Mouse (Mus musculus) neural tube, embryonic 10.5 days (tissue): ENCODE data around the gene Syt16.

Source experiments
- DNase-seq: peaks from one replicate; pipeline ENCODE4 v3.0.0-alpha.2; 2017; ENCODE audit warnings: low spot score; ENCODE audit errors: extremely low spot score

Gene Syt16

DNA sequence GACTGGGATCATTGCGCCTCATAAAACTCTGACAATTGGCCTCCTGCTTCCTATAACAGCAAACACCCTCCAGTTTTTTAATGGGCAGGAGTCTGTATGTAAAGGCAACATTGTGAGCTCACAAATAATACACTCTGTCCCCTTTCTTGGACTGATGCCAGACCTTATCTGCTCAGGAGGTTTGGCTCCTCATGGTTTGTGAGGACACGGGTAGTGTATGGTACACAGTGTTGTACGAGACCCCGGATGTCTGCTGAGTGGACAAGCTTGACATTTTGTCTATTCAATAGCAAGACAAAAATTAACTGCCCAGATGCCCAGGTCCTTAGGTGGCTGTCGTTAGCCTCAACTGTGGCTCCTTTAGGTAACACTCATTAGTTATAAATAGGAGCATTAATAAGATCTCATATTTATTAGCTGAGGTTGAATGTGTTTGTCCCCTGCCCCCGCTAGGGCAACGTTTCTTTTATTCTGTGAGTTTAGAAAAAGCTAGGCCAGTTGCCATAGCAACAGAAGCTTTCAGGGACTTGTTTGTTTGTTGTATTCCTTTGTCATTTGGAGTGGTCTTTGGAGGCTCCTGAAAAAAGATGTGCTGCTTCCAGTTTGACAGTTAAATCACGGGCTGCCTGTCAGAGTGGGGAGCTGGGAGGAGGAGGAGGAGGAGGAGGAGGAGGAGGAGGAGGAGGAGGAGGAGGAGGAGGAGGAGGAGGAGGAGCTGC is 101.3 kb downstream of the Syt16 start:
- DNase-seq: no peak

DNA sequence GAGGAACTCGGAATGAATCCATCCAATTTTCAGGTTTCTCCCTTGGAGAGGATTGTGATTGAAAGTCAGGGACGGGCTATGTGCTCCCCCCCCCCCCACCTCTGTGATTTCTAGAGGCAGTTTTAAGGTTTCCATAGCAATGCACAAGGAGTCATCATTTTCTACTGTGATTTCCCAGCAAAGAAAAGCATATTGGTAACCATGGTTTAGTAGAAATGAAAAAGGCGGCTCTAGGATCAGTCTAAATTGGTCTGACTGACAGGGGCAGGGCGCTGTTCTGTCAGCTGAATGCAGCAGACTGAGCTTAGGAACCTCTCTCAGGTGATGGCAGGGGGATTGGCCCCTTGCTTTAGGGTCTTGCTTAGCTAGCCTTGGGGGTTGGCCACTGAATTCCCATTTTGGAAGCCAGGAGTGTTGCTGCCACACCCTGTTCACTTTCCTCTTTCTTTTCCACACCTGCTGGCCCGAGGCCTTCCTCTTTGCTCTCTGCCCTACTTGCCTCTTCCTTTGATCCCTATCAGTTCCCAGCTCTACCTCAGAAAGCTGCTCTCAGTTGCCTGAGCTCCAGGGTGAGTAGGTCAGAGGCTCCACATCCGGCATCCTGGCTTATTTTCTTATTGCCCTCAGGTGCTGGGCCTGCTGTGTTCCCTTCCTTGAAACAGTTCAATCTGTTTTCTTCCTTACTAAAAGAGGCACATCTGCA is 108.5 kb downstream of the Syt16 start:
- no peak for DNase-seq

DNA sequence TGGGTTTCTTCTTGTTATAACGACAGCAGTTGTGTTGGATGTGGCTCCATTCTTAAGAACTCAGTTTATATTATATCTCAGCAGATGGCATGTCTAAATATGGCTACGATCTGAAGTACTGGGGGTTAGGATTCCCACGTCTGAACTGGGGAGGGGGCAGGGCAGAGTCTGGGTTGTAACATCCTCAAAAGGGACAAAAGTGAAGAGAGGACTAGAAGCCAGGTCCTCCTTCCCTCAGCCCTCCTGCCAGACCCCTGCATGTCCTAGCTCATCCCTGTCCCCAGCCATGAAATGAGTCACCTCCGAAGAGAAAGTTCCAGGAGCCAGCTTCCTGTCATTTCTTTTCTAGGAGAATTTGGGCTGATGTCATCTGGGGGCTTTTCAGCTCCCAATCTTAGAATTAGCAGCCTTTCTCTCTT is 111.2 kb downstream of the Syt16 start:
- DNase-seq: no peak

DNA sequence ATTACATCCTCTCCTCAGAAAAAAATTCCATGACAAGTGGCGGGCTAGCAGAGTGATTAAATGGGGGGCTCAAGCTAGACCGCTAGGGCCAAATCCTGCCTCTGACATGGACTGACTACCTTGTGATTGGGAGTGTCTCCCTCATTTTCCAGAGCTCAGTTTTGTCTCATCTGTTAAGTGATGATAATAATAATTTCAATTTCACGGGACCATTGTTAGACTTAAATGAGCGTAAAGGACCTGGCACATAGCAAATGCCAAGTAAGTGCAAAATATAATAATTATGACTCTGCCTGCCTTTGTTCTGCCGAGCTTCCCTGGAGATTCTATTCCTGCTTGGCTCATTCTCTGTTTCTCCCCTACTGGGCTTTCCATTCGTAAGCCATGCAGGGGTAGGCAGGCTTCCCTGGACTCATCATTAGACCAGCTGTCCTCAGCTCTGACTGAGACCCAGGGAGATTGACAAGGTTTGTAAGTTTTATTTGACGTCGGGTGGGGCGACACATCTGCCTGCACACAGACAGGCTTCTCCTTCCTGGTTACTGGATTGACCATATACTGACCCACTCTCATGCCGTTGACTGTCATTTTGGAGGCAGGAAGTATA is 112.1 kb downstream of the Syt16 start:
- no peak for DNase-seq

DNA sequence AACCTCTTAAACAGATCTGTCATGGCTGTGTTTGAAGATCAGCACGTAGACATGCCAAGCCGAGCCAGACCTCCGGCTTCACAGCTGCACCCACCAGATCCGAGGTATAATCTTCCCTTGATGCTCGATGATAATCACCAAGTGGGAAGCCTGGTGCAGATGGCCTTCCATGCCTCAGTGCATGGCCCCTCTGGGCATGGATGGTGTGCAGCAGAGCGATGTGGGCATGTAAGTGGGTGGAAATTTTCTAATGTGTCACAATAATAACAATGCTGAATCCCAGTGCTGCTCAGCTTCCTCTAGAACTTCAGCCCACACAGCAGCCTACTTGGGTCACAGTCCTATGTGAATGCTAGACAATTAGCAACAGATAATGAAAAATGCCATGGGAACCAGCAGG is 119.4 kb downstream of the Syt16 start:
- no peak for DNase-seq

DNA sequence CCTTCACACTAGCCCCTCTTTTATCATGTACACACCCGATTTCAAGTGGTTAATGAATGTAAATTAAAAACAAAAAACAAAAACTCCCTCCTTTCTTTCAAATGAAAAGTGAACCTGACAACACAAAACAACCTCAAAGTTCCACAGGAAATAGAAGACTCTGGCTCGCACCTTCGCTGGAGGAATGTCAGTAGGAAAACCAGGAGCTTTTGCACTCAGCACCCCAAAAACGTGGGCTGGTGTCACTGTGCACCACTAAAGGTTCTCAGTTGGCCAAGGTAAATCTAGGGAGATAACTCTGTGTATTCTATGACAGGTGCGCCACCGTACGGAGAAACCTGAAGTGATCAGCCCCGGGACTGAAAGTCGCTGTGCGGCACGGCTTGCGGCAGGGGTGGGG is 128.3 kb downstream of the Syt16 start:
- DNase-seq: no peak

DNA sequence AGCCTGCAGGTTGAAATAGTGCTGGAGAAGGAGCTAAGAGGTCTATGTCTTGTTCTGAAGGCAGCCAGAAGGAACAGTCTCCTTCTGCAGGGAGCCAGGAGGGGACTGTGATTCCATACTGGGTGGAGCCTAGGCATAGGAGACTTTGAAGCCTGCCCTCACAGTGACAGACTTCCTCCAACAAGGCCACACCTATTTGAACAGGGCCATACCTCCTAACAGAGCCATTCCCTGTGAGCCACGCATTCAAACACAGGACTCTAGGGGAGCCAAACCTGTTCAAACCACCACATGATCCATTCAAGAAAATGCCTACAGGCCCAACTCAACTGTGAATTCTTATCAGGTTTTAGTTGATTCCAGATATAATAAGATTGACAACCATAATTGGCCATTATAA is 130.8 kb downstream of the Syt16 start:
- DNase-seq: no peak

DNA sequence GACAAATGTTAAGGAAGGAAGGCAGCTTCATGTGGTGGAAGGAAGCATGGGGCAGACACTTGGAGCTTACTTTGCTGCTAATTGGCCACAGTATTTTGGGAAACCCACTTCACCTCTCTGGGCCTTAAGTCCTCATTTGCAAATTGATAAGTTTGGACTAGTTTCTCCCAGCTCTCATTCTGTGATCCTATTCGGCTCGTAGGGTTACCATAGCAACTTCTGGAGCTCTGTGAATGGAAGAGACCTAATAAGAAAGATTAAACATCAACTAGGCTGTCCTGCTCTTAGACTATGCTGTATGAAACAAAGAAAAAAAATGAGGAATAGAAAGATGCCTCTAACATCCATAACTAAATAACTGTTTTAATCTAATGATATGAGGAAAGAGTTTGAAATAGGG is 134.3 kb downstream of the Syt16 start:
- DNase-seq: no peak

DNA sequence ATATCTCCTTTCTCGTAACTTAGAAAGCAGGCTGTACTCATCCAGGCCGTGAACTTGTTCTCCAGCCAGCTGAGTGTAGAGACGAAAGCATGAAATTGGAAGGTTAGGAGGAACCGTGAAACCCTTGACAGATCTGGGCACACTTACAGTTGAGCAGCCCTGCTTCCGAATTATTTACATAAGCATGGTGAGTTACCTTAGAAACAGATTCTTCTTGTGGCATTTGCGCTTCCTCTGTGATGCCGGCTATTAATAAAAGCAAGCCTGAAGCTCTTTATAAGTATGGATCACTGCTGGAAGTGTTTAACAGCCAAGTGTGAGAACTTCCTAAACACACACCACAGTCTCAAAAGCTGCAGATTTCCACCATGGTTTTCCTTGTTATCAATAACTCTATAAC is 144.7 kb downstream of the Syt16 start:
- no peak for DNase-seq

DNA sequence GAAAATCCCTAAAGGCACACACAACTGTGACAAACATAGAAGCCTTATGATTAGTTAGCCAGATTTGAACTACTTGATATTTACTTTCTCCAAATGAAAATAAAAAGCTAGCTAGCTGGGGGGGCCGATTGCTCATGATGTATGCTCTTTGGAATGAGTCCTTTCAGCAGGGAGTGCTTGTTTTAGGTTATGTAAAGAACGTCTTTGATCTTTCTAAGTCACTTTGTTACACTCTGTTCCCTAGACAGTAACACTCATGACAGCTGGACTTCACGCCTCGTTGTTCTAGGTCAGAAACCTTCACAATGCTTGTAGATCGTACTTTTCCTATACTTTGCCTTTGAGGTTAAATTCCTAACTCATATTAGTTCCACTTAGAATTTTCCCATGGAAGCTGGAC is 146.9 kb downstream of the Syt16 start:
- no peak for DNase-seq

DNA sequence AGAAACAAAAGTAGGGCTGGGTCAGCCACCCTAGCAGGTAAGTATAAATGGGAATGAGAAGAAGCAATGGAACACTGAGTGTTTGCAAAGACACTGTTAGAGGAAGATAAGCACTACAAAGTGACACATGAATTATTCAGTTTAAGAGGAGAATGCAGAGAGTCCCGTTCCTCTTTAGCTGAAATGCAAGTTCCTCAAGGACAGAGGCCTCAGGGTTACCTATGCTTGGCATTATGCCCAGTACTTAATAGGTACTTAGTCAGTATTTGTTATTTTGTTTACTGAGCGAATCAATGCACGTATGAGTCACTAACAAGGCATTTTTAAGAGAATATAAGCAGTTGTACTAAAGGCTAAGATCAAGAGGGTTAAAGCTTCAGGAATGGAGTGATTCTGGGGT is 163.3 kb downstream of the Syt16 start:
- no peak for DNase-seq

DNA sequence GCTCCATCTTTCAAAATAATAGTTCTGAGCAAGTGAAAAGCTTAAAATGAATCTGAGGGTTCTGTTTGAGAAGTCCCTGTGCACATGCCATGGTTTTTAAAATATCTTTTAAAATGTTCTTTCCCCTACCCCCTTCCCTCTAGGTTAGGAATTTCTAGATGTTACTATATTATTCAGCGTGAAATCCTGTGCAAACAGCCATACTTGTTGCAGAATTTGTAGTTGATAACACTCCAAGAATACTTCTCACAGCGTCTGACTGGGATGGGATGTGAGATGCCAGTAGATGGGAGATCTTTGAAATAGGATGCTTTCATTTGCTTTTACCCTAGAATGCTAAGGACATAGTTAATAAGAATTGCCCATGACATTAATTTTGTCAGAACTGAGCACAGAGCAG is 165.6 kb downstream of the Syt16 start:
- DNase-seq: no peak

DNA sequence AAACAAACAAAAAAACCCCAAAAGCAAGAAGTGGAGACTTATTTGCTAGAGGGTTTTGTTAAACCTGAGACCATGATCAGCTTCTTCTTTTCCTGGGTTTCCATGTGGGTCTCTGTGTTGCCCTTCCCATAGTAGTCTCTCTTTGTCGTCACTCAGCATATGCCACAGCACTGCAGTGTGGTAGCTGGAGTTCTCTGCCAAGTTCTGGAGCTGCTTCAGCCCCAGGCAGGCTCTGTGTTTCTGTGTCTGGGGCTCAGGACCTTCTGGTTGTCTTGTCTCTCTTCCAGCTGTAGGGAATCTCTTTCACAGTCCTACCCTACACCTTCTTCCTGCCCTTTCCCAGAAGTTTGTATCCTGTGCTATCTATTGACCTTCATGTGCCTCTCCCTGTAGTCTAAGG is 173.8 kb downstream of the Syt16 start:
- DNase-seq: no peak

DNA sequence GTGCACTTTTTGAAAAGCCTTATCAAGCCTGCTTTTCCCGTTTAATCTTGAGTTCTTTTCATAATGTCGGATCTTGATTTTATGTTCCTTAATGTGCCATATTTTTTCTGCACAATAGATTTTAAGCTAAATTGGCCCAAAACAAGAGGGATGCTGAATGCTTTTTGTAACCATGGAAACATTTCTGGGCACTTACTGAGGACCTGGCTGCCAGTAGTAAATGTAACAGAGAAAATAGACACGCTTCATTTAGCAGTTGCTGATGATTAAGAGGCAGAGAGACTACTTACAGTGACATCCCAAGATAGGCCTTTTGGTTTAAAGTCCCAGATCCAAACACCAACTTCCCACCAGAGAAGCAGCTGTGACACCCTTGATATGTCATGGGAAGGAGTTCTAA is 176.4 kb downstream of the Syt16 start:
- DNase-seq: no peak

DNA sequence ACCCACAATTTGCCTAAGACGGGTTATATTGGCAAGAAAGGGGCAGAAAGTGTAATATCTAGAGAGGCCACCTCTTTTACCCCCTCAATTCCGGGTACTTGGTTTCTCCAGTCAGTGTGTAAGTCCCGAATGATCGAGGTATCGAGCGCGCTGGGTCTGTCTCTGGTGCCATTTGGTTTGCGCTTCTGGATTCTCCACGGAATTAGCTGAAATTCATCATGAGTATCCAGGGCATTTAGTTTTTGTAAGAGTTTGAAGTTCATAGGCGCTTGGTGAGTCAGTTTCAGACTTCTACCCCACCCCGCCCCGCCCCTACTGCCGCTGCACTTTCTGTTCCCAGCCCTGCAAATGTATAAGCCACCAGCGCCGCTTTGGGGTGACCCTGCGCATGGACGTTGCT is 187.1 kb downstream of the Syt16 start:
- no peak for DNase-seq

DNA sequence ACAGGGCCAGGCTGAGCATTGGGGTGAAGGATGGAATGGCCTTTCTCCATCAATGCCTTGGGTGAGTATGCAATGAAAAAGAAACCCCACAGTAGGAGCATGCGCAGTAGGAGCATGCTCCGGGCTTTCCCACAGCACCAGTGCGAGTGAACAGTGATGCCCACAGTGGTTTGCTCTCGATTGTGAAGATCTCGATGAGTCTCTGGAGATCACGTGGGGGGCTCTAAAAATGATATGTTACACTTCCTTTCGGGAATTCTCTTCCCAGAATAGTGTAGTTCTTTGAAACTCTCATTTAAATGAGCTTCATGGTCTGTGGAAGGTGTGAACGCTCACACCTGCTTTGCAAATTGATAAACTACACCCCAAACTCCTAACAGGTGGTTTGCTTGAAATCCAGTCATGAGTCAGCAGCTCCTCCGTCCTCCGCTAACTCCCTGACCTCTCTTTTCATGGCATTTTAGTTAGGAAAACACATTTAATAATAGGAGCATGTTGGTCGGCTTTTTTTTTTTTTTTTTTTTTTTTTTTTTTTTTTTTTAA is 190.9 kb downstream of the Syt16 start:
- DNase-seq: no peak

DNA sequence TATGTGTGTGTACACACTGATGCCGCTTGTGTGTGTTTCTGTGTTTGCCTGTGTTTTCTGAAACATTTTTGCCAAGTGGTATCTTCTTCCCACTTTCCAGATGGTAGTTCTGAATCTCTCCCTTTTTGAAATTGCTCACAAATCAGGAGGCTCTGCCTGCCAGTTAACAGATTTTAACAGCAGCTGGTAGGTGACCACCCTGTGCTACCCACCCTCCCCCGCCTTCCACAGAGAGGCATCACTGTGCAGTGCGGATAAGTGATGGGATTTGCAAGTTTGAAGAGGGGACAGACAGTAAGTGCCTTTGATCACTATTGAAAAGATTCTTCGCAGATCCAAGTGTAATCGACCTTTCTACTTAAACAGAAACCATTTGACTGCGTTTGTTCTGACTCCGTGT is 191.4 kb downstream of the Syt16 start:
- DNase-seq: no peak

DNA sequence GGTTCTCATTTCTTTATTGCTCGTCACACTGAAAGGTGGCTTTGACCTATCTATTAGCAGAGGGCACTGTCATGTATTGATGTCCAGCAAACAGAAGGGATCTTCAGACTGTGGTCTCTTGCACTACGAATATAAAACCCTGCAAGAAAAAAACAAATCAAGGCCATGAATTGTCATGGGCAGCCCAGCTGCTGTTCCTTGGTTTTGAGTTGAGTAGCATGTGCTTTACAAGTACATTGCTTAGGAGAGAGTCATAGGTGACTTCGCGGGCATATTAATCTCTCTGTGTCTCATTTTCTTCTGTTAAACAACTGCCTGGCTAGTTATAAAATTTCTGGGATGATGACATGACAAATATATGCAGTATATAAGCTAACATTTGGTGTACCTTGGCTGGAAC is 192.4 kb downstream of the Syt16 start:
- DNase-seq: no peak

DNA sequence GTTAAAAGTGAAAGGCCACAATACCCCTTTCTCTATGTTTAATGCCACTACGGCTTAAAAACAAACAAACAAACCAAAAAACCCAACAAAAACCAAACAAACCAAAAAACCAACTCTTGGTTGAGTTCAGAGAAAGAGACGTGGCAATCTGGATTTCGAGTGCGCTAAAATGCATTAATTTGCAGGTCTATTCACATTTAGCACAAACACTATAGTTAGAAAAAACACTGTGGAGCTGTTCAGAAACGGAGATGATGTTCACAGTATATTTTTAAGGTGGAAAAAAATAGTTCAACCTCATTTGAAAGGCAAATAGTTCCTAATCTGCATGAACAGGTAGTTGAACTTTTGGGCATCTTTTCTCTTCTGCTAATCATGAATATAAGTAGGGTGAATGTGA is 192.8 kb downstream of the Syt16 start:
- DNase-seq: no peak

DNA sequence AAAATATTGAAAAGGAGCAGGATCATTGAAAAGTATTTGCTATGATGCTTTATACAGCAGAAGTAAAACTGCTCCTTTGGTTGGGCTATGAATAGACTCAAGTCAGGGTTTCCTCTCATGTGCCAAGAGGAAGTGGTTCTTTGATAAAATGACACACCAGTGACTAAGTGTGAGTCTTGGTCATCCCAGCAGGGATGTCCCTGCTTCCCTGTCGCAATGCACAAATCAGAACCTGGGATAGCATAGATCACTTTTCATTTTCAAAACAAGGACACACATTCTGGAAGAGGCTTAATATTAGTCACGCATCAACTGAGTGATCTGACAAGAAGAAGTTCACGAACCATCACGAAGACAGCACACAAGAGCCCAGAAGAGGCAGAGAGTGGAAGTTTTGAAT is 195.1 kb downstream of the Syt16 start:
- no peak for DNase-seq

DNA sequence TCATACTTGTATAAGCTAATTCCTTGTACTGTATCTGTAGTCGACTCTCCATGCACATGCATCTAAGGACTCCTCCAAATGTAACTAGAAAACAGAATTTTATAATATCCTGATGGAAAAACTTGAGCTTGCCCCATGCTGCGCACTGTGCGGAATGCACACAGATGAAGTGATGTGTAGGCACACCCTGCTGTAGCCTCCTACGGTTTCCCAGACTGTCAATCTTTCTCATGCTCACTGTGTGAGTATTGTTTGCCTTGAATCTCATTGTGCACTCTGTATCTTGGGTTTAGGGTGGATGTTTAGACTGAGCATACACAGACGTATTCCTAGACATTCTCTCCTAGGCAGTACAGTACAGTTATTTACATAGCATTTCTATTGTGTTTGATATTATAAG is 203.9 kb downstream of the Syt16 start:
- DNase-seq: no peak

DNA sequence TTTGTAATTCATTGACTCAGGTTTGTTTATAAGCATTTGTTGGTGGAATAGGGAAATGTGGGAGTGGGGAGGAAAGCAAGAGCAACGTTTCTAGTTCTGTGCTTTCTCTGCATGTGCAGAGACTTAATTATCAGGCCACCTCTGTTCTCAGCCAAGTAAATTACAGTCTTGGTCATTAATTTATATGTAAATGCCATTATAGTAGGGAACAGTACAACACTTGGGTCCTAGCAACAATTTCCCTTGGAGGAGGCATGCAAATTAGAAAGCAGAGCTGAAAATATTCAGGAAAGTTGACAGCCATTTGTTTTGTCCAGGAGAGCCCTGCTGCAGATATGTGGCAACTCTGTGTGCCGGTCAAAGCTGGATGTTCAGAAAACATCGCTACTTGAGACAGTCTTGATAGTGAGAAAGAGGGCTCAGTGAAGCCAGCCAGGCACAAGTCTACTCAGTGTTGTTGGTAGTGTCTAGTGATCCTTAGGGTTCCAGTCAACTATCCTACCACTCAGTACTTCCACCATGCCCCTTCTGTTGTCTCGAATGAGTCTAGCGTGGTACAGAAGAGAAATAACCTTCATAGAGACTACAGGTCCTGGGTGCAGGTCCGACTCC is 205.1 kb downstream of the Syt16 start:
- DNase-seq: no peak
